Mouse (Mus musculus) erythroid progenitor cell, adult 5-6 weeks (primary cell): ENCODE data around the gene Klf12. TPM values are rescaled to one million over a fixed set of nuclear protein-coding genes. Genes with fewer than 3 reads are reported as not detected.

Experiments
- ATAC-seq: replicated peaks from 2 replicates; pipeline ENCODE4 v1.8.0; 2016; ENCODE audit warnings: moderate number of reproducible peaks, mild to moderate bottlenecking, moderate TSS enrichment, inconsistent platforms; ENCODE audit not compliant: poor library complexity, low FRiP score, severe bottlenecking
- total RNA-seq, 2 experiments: library from RNA; stranded (forward) in 1 of 2; stranded (reverse) in 1 of 2; fragments of 150-400 nt in 1 of 2; fragments of 186-747, 209-891 nt in 1 of 2; gene quantifications; 2 replicates each; pipeline versions ENCODE4 v1.2.3 to v1.2.4; 2015 to 2017; ENCODE audit warnings: low replicate concordance in 2 of 2

Gene Klf12
- total RNA-seq, 2 experiments from 2014 or later = 3.3 TPM; not detected in 1

DNA sequence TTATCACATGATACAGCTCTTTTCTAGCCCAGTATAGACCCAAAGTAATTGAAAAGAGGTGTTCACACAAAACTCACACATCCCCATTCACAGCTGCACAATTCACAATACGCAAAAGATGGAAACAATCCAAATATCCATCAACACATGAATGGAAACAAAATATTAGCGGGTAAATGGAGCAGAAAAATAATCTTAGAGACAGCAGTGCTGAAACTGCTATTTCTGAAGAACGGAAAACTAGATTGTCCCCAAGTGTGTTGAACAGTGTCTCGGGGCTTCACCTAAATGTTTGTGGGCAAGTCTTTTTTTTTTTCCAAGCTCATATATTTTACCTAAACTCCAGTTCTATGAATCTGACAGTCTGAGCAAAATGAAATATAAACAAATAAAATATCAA, 44.6 kb downstream of the Klf12 start:
- no peak for ATAC-seq

DNA sequence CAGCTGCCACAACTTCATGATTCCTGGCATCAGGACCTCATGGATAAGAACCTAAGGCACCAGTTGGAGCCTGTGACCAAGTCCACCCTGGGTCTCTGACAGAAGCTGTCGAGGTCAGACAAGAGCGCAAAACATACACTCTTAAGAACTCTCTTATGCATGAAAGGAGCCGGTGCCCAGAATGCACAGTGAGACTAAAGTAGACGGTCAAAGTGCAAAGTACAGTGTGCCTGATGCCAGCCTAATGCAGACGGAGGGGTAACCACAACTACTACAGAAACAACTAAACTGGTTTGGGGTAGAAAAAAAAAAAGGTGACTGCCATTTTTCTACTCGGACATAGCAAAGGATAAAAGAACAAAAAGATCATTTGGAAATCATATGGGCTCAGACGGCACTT, 47.7 kb downstream of the Klf12 start:
- no peak for ATAC-seq

DNA sequence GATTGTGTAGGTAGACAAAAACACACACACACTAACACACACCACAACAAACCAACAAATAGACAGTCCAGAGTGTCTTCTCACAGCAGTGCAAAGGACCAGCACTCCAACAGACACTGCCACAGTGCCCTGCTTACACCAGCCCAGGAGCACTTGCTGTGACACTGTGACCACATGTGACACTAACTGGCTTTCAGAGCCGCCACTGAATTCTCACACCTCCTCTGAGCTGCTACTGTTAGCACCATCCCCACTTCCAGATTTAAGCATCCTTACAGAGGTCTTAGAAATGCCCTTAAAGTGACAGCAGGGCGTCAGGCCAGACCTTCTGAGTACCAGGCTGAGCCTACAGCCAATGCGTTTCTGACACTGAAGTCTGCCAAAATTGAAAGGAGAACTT, 48.7 kb downstream of the Klf12 start:
- ATAC-seq = no peak

DNA sequence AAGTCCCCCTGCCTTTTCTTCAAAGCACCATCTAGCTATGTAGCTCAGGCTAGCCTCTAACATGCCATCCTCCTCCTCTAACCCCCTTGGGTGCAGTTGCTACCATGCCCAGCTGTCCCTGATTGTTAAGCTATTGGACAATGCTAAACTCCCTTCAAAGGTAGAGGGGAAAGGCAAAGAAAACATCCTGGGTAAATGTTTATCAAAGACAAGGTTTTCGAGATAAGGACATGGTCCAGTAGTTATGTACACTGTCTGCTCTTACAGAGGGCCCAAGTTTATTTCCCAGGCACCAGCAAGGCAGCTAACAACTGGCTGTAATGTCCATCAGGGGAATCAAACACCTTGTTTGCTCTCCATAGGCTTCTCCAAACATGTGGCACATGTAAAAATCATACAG, 53.1 kb downstream of the Klf12 start:
- ATAC-seq = no peak

DNA sequence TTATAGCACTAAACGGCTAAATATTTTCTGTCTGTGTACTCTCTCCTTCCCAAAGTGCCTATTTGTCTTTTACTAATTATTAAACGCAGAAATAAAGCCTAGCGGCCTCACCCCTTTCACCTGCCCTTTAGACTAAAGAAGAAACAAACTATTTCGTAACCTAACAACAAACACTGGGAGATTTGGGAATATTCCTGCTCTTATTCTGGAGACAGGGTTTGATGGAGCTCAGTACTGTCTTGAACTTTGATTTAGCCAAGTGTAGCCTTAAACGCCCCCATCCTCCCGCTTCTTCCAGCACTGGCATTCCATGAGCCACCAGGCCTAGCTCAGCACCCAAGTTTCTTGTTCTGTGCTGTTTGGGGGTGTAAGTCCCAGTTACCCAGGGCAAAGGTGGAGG, 56.4 kb downstream of the Klf12 start:
- ATAC-seq = no peak

DNA sequence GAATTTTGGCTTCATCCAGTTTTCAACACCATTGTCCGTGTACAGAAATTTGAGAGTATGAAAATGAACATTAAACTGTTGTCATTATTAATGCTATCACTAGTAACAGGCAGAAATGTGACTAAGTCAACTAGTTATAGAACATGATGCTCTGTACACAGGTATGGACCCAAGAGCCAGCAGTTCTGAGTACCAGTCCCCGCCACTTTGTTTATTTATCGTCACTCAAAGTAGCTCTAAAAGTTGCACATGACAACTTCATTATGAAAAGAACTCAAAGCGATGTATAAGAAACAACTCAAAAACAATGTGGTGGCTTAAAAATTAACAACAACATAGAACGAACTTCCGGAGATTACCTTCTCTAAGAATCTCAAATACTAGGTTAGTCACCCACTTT, 56.8 kb downstream of the Klf12 start:
- no peak for ATAC-seq

DNA sequence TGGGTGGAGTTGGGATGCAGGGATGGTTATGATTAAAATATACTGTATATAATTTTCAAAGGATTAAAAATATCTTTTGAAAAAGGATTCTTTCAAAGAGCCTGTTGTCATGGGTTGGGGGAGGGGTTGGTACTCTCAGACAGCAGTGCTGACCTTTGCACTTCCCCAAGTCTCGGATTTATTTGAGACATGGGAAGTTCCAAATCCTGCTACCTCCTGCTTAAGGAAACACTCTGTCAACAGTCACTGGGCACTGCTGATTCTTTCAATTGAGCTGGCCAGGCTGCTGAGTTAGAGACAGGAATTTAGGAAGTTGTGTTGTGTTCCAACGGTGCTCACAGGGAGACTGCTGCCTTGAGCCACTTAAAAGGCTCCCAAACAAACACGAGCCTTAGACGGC, 60.3 kb downstream of the Klf12 start:
- ATAC-seq = no peak

DNA sequence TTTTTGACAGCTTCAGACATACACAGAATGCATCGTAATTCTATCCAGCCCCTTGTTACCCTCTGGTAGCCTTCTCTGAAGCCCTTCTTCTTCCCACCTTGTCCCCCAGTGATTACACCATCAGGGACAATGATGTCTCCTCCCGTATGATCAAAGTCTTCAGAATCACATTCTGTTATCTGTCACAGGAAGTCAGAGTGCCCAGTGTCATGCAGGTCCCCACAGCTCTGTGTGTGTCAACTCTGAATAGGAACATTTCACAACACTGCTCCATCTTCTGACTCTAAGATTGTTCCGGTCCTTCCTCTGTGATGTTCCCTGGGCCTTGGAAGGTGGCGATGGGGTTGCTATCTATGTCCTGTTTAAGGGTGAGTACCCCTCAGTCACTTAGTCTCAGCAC, 62.2 kb downstream of the Klf12 start:
- no peak for ATAC-seq

DNA sequence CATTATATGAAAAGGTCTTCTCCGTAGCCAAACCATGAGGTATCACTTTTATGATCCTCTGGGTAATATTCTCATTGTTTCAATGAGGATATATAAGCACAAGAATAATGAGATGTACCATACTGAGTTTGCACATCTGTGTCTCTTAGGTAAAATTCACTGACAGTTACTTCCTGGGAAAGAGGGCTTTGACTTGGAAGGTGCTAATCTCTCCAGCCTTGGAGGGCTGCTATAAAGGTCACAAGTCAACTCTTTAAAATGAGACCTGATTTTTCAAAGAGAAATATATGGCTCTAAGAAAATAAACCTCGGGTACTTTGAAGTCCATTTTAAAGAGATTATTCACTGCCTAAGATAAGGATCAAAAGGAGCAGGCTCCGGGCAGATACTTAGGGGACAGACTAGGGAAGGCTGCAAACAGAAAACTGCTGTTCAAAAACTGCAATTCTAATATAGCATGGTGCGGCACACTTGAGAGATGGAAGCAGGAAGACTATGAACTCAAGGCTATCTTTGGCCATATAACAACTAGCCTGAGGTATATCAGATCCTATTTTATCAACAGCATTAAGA, 69.2 kb downstream of the Klf12 start:
- ATAC-seq = no peak

DNA sequence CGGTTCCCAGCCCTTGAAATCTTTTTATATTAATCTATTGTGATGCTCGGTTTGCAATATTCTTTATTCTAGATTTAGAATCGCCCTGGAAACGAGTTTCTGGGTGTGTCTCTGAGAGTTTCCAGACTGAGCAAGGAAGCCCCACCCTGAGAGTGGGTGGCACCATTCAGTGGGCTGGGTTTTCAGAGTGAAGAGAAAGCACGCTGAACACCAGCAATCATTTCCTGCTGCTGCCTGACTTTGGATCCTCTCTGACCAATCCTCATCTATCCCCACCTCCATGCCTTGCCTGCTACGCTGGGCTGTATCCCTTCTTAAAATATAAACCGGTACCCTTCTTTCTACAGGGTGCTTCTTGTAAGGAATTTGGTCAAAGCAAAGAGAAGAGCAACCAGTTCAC, 71.4 kb downstream of the Klf12 start:
- ATAC-seq = no peak

DNA sequence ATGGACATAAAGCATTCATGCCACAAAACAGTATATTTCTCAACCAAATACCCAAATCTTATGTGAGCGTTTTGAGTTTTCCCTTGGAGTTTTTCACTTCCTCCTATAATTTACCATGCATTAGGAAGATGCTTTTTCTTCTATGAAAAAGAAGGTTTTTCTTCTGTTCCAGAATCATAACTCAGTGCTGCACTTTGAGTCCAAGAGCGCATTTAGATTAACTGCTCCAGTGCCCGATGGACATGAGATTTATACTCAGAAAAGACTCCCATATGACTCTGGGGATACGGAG, 72.7 kb downstream of the Klf12 start:
- no peak for ATAC-seq

DNA sequence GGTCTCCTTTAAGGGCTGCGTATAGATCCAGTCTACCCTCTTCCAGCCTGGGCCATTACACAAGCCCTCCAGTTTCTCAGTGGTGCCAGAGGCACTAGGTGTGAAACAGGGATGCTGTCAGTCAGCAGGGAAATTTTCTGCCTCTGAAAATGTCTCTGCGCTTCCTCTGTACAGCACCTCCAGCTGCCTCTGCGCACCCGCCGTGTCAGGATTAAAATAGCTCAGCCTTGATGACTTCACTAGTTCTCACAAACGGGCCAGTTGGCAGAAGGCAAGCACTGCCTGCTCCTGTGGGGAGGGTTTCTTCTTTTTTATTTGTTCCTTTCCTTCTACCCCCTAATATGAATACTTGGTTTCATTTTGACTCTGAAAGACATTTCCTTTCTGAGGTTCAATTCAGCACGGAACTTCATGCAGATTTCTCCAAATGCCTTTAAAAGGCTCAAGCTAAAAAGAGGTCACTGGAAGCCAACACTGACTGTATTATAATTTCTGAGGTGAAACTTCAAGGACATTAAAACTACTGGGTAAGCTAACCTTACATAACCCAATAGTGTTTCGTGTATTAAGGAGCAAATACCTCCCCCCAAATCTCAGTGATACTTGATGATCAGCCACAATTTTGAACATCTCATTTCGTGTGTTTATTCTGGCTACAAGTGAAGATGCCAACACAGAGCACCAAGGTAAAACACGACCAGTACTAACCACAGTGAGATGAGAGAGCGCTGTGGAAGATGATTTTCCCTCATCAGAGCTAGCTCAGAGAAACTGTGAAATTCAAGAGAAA, 73.2 kb downstream of the Klf12 start:
- no peak for ATAC-seq

DNA sequence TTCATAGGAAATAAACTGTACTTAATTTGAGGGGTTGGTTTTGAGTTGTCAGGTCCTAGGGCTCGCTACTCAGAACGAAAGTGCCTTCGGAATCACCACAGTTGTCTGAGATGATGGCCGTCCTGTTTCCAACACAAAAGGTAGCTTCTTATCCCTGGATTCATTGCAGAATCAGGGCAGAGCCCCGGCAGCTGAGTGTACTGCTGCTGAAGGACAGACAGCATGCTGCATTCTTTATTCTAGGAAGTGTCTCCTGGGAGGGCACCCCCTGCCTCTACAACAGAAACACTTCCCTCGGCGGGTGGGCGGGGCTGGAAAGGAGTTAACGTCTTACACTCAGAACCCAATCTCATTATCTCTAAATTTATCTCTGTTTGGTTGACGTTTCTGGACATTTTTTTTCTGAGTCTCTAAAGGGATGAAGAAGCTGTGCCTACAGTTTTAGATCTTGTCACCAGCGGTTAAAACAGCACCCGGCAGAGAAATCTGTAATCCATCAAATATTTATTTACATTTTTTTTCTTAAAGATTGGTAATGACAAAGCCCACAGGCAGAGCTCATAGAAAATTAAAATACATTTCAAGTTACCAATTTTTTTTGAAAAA, 74.6 kb downstream of the Klf12 start:
- ATAC-seq = no peak

DNA sequence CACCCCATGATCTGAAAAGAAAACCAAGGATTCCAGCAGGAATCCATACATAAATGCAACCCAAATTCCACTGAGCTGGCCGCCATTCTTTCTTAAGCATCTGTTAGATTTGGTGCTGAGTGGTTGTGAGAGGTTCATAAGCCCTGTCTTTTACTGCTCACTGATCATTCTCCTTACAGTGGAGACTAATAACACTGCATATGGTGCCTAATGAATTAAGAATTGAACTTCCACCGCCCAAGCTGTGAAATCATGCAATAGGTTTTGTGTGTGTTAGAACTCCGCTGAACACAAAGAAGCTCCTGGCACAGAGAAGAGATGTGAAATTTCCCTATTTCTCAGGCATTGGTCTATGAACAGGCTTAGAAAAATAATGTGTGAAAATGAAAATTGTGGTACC, 77.4 kb downstream of the Klf12 start:
- no peak for ATAC-seq

DNA sequence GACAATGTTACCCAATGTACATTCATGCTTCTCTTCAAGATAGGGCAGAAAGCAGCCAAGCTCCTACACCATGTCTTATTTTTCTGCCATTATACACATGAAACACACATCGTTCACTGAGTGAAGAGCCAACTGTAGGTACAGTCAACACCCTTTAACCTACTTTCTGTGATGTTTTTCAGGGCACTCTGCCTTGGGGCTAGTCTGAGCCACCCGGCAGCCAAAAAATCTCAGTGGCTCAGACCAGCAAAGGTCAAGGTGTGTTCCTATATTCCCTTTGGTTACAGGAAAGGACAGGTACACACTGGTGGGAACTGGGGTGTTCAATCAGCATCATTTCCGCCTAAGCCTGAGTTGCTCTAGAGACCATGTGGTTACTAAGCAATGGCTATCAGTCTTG, 78.3 kb downstream of the Klf12 start:
- no peak for ATAC-seq

DNA sequence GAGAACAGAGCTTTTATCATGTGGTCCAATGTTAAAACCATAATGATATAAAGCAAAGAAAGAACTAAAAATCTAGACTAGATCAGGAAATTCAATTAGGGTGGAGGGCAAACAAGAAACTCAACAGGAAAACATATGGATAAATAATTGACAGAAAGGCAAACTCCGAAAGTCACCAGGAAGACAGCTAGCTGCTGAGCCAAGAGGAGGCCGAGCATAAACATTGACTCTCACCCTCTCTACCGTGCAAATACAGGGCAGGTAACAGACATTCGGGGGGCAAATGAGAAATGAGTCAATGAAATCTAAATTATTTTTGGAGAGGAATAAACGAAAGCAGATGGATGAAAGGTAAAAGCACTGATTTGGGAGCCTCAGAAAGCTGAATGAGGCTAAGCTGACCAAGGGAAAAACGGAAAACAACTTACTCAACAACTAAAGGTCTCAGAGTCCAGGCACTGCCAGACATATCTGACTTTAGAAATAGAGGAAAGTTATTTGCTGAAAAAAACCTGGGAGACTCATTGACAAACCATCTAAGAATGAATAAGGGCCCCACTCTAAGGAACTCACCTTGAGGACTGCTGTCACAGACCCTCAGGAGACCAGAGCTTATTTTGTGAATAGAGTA, 84.3 kb downstream of the Klf12 start:
- no peak for ATAC-seq

DNA sequence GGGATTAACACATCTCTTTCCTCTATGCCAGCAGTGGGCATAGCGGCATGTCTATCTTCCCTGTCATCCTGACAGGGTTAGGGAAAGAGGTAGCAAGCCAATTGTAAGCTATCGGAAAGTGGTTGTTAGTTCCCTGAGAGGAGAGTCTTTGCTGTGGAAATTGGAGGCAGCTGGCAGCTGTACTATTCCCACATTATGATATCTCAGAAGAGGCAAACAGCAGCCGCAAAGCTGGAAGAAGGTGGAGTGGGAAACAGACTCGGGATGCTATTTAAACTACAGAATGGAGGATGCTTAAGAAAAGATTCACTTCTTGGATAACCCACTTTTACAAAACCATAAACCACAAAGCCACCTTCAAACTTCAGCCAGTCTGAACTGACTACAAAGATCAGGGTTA, 85.8 kb downstream of the Klf12 start:
- ATAC-seq = no peak

DNA sequence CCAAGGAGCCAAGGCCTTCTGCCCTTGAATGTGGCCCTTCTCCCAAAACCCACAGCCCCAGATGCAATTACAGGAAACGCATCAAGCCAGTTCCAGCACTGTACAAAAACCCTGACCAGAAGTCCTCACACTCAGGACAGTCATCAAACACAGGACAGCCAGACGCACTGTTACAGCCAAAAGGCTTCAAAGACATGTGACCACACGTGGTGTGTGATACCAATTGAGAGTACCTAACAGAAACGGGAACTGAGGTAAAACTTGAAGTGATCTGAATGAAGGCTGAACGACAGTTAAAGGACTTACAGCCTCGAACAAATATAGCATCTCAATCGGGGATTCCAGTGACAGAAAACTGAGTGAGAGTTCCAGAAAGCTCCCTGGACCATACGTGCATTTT, 87.3 kb downstream of the Klf12 start:
- no peak for ATAC-seq

DNA sequence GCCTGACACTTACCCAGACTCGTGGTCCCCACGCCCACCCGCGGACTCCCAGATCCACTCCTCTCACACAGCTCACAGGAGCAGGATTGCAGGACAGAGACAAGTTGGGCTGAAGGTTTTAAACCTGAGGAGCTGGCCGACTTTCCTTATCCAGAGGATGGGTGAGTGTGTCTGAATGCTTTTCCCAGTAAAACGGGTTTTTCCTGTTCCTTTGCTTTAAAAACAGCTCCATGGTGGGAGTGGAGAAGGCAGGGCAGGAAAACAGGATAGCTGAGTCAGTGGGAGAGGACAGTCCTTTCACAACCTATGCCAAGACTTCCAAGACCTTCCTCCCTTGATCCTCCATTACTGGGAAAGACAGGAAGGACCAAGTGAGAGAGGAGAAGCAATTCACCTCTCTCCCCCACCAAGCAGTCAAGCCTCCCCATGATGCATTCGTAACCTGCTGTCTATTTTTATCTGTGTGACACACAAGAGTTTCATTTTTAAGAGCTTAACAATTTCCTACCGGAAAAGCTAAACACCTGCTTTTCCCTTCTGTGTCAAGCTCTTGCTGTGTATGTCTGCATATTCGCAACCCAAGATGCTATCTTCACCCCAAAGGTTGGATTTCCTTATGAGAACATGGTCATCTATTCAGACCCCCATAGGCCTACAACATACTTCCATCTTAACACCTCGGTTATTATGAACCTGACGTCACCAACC, 94.8 kb downstream of the Klf12 start:
- ATAC-seq = no peak

DNA sequence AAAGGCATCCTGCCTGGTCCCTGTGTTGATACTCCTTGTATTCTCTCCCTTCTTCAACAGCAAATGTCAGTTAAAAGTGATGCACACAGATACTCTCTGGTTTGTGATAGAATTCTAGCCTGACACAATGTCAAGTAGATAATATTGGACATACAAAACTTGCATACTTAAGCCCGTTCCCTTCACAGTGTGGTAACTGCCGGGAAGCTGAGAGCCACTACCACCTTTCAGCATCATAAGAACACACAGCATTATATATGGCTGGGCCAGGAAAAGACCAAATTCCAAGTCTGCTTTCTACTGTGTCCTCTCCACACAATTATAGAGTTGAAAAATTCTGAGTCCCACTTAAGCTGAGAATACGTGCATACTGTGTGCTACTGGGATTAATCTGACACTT, 97.1 kb downstream of the Klf12 start:
- no peak for ATAC-seq

DNA sequence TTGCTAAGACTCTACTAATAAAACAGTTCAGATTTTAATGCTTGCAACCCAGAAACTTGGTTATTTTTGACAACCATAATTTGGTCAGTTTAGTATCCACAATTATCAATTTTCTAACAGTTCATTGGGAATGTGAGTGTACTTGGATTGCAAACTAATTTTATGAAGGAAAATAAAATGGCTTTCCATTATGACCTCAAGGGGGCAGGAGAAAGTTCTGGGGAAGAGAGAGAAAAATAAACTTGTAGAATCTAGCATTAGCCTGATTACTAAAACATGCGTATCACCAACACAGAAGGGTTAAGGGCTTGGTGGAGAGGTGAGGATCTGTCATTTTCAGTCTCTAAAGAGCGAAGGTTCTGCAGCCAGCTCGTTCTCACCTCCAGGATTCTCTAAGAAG, 106.7 kb downstream of the Klf12 start:
- no peak for ATAC-seq
